Mouse (Mus musculus) lung, postnatal 0 days (tissue): ENCODE data around the gene Ctsd. TPM values are rescaled to one million over a fixed set of nuclear protein-coding genes. Genes with fewer than 3 reads are reported as not detected.

Source experiments
- ATAC-seq: fragments of 200-750 bp; cut with Nextera tagmentation; 2 replicates; pipeline ENCODE4 v1.8.0; 2017; ENCODE audit warnings: moderate library complexity
- DNase-seq: peaks from one replicate; pipeline ENCODE4 v3.0.0-alpha.2; 2016; ENCODE audit warnings: low spot score
- H3K27ac ChIP-seq: fragments of 300-500 bp; sonication (generic); 2 replicates; pipeline ENCODE4 v1.5.1; 2014; ENCODE audit warnings: antibody characterized with exemption, mild to moderate bottlenecking, low read length, mixed read lengths
- H3K27me3 ChIP-seq: fragments of 300-500 bp; sonication (generic); replicated peaks from 2 replicates; pipeline ENCODE4 v1.6.1; 2014; ENCODE audit warnings: low read length, mixed read lengths; ENCODE audit not compliant: insufficient read depth
- H3K36me3 ChIP-seq: fragments of 300-500 bp; sonication (generic); 2 replicates; pipeline ENCODE4 v1.6.1; 2014; ENCODE audit warnings: low read length, mixed read lengths; ENCODE audit not compliant: insufficient read depth
- H3K4me1 ChIP-seq: fragments of 300-500 bp; sonication (generic); 2 replicates; pipeline ENCODE4 v1.6.1; 2014; ENCODE audit warnings: antibody characterized with exemption, low read depth, low read length, mixed read lengths; ENCODE audit not compliant: insufficient read depth
- H3K4me2 ChIP-seq: fragments of 300-500 bp; sonication (generic); replicated peaks from 2 replicates; pipeline ENCODE4 v1.6.1; 2014; ENCODE audit warnings: low read depth, mild to moderate bottlenecking, low read length, moderate library complexity, mixed read lengths
- H3K4me3 ChIP-seq: fragments of 300-500 bp; sonication (generic); 2 replicates; pipeline ENCODE4 v1.5.1; 2014; ENCODE audit warnings: low read depth, low read length
- H3K9ac ChIP-seq: fragments of 300-500 bp; sonication (generic); replicated peaks from 2 replicates; pipeline ENCODE4 v1.6.1; 2014; ENCODE audit warnings: low read depth, mild to moderate bottlenecking
- H3K9me3 ChIP-seq: fragments of 300-500 bp; sonication (generic); 2 replicates; pipeline ENCODE4 v1.6.1; 2016; ENCODE audit warnings: low read length, mixed read lengths
- CTCF ChIP-seq: IDR thresholded peaks from 2 replicates; pipeline ENCODE4 v1.5.1; 2016; ENCODE audit warnings: antibody characterized with exemption, mild to moderate bottlenecking
- EP300 ChIP-seq: IDR thresholded peaks from 2 replicates; pipeline ENCODE4 v1.6.1; 2016; ENCODE audit warnings: antibody characterized with exemption, mild to moderate bottlenecking, control low read depth
- WGBS: fragments of 180-500 bp; shearing (Covaris S2); extraction: QIAGEN DNeasy Blood & Tissue Kit; methylation state at CpG from one replicate; pipeline ENCODE4 v1.1.7; 2014; 5-methylcytosine and 5-hydroxymethylcytosine counted together
- polyA plus RNA-seq: library from polyadenylated mRNA; unstranded; fragments of >200 nt; fragmentation: Nextera tagmentation; extraction: Ambion mirVana; gene quantifications from 2 replicates; pipeline ENCODE4 v1.2.1, GENCODE M21; 2015

Ctsd gene
- polyA plus RNA-seq, 1 experiment from 2014 or later = 481 TPM

GRCm38 (mm10) chr7:142368856-142369255, 19.0 kb downstream of the Ctsd start:
- Histone ChIP-seq H3K36me3 (no peaks in the 10 kb centered on the region), H3K27me3 (peaks cover 13% of the 10 kb centered on the region), H3K27ac (no peak overlapping the region), H3K9ac (no peak overlapping the region), H3K4me2 (no peak overlapping the region), H3K4me3 (no peak overlapping the region), H3K4me1 (0 out of 2 replicates have a peak, but pooled peaks cover 3% of the 10 kb centered on the region), H3K9me3 (no peaks in the 10 kb centered on the region)
- ATAC-seq (no peak), DNase-seq (no peak)
- no peak for TF ChIP-seq CTCF
- TF ChIP-seq EP300 = no peak
- 71% methylated on average over 2 of the region's 2 CpGs for WGBS

- H3K9me3 ChIP-seq = no peaks in the 10 kb centered on the region
- TF ChIP-seq CTCF (no peak), EP300 (no peak)
- ATAC-seq = peak; percentile 56
These were observed 24.7 kb downstream of the Ctsd start for GRCm38 (mm10) chr7:142363107-142363506.

GRCm38 (mm10) chr7:142360743-142361142, 27.1 kb downstream of the Ctsd start:
- ATAC-seq = no peak
- Histone ChIP-seq H3K27ac (no peak overlapping the region), H3K4me1 (no peaks in the 10 kb centered on the region), H3K4me2 (no peak overlapping the region), H3K27me3 (no peaks in the 10 kb centered on the region), H3K36me3 (no peaks in the 10 kb centered on the region), H3K4me3 (no peak overlapping the region), H3K9me3 (no peaks in the 10 kb centered on the region), H3K9ac (no peak overlapping the region)
- TF ChIP-seq EP300 = no peak
- peak; percentile 56 for TF ChIP-seq CTCF
- DNase-seq = no peak

More at GRCm38 (mm10) chr7:142363107-142363506, 24.7 kb downstream of the Ctsd start:
- Histone ChIP-seq H3K36me3 (no peaks in the 10 kb centered on the region), H3K4me1 (no peaks in the 10 kb centered on the region), H3K9ac (no peak overlapping the region), H3K27me3 (no peaks in the 10 kb centered on the region), H3K4me3 (no peak overlapping the region), H3K27ac (no peak overlapping the region), H3K4me2 (no peak overlapping the region)
- 63% methylated on average over 4 of the region's 4 CpGs for WGBS
- no peak for DNase-seq

GRCm38 (mm10) chr7:142359129-142359528, 28.7 kb downstream of the Ctsd start:
- no peak overlapping the region for H3K4me2 ChIP-seq
- H3K9ac ChIP-seq = no peak overlapping the region
- H3K27ac ChIP-seq = no peak overlapping the region
- peak; percentile 22 for DNase-seq
- no peaks in the 10 kb centered on the region for H3K9me3 ChIP-seq
- 56% methylated on average over 8 of the region's 8 CpGs for WGBS
- no peaks in the 10 kb centered on the region for H3K27me3 ChIP-seq
- no peak overlapping the region for H3K4me3 ChIP-seq
- ATAC-seq = no peak
- H3K4me1 ChIP-seq = no peaks in the 10 kb centered on the region
- no peak for TF ChIP-seq CTCF
- TF ChIP-seq EP300 = no peak
- H3K36me3 ChIP-seq = no peaks in the 10 kb centered on the region

GRCm38 (mm10) chr7:142357566-142357965, 30.3 kb downstream of the Ctsd start:
- 57% methylated on average over 3 of the region's 3 CpGs for WGBS
- TF ChIP-seq CTCF (no peak), EP300 (no peak)
- DNase-seq (no peak), ATAC-seq (no peak)
- Histone ChIP-seq H3K36me3 (no peaks in the 10 kb centered on the region), H3K9me3 (no peaks in the 10 kb centered on the region), H3K4me2 (no peak overlapping the region), H3K4me3 (no peak overlapping the region), H3K27ac (no peak overlapping the region), H3K4me1 (no peaks in the 10 kb centered on the region), H3K9ac (no peak overlapping the region), H3K27me3 (no peaks in the 10 kb centered on the region)

GRCm38 (mm10) chr7:142354661-142355233, 33.1 kb downstream of the Ctsd start:
- Histone ChIP-seq H3K27me3 (no peaks in the 10 kb centered on the region), H3K4me3 (no peak overlapping the region), H3K9me3 (no peaks in the 10 kb centered on the region), H3K36me3 (no peaks in the 10 kb centered on the region), H3K4me1 (no peaks in the 10 kb centered on the region), H3K9ac (no peak overlapping the region), H3K4me2 (no peak overlapping the region), H3K27ac (no peak overlapping the region)
- ATAC-seq (no peak), DNase-seq (no peak)
- 41% methylated on average over 7 of the region's 8 CpGs for WGBS
- TF ChIP-seq EP300 (no peak), CTCF (no peak)

GRCm38 (mm10) chr7:142353854-142354253, 34.0 kb downstream of the Ctsd start:
- Histone ChIP-seq H3K36me3 (no peaks in the 10 kb centered on the region), H3K4me1 (no peaks in the 10 kb centered on the region), H3K9ac (no peak overlapping the region), H3K27ac (no peak overlapping the region), H3K9me3 (no peaks in the 10 kb centered on the region), H3K4me3 (no peak overlapping the region), H3K4me2 (no peak overlapping the region), H3K27me3 (no peaks in the 10 kb centered on the region)
- no peak for TF ChIP-seq CTCF
- no peak for TF ChIP-seq EP300
- WGBS = 44% methylated on average over 5 of the region's 5 CpGs
- ATAC-seq = peak; percentile 13; the same call in 1 of the 2 replicates
- DNase-seq = peak; percentile 42
